Mouse (Mus musculus) left cerebral cortex, adult 18-20 months (tissue): Measurements from ENCODE around the gene Csf3. TPM values are rescaled to one million over a fixed set of nuclear protein-coding genes. Genes with fewer than 3 reads are reported as not detected.

Experiments used
- DNase-seq, 2 experiments: peaks; one replicate each; pipeline ENCODE4 v3.0.0; 2021 to 2022; ENCODE audit warnings: low spot score in 2 of 2, mixed read lengths in 1 of 2
- total RNA-seq, 2 experiments: library from RNA; stranded (reverse); gene quantifications; 2 replicates each; pipeline ENCODE4 v1.2.3; 2021

Csf3 gene
- total RNA-seq, 2 experiments from 2014 or later = not detected

GRCm38 (mm10) chr11:98747804-98748505, 46.9 kb downstream of the Csf3 start:
- DNase-seq = no peak

DNA sequence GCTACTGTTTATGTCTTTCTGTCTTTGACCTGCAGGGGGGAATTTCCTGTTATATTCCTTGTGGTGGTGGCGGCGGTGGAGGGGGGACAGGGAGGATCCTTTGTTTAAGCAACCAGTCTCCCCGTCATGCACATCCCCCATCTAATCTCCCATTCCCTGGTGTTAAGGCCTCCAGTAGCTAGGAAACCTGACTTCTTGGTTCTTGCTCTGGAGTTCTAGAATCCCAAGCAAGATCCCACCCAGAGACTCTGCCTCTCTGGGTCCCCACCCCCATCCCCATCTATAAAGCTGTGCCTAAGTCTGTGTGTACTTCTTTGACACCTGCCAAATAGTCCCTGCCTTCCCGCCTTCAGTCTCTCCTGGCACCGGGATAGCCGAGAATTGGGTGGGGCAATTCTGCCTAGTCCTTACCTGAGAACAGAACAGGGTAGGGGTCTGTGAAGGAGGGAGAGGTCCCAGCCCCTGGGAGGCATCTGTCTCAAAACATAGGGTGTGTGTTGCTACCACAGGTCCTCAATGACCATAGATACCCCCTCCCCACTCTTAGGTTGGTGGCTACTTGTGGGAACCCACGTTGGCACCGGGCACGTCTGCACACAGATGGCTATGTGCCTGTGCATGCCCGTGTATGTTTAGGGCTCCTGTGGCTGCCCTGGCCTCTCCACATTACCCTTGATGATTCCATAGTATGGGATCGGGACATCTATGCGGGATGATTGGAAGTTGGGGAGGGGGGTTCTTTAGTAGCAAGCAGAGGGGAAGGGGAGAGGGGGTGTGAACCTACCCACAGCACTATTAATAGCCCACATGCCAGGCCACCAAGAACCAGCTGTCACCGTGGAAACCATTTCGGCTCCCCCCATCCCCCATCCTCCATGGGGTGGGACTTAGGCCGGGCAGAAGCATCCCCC, 47.7 kb downstream of the Csf3 start:
- DNase-seq = no peak

- DNase-seq = no peak
Measured at GRCm38 (mm10) chr11:98749716-98750115, 48.7 kb downstream of the Csf3 start.

- peak; percentile 77 to 79 for DNase-seq
Measured at GRCm38 (mm10) chr11:98750351-98751201, 49.5 kb downstream of the Csf3 start.

DNA sequence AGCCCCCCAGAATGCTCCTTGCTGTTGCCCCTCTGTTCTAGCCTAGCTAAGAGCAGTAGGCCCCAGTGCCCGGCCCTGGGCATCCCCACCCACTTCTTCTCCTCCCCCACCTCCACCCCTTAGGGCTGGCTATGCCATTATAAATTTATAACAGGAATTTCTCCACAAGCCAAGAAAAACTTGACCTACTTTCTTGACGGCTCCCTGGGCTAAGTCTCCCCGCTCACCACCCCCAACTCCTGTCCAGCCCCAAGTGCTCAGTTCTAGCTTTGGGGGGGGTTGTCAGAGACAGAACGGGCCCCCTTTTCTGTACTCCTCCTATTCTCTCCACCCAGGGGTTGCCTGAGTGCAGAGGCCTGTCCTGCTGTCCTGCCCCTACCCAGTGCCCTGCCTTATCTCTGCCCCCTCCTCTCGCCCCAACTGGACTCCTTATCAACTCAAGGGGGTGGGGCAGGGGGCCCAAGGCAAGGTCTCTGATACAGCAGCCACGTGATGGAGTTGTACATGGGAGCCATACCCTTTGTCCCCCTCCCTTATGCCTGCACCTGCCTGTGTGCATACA, 50.2 kb downstream of the Csf3 start:
- no peak for DNase-seq

GRCm38 (mm10) chr11:98752562-98753140, 51.6 kb downstream of the Csf3 start:
- no peak for DNase-seq

Other genes with a start within 250 kb of the Csf3 start
- gene Ikzf3, start 155.2 kb upstream of the Csf3 start, total RNA-seq = under 1 TPM; 0.33 TPM
- gene Zpbp2, start 150.2 kb upstream of the Csf3 start, total RNA-seq = not detected
- 10 to 100 TPM; 46.0 to 49.4 TPM for gene Ormdl3, start 113.9 kb upstream of the Csf3 start, total RNA-seq
- not detected for gene Lrrc3c, start 103.0 kb upstream of the Csf3 start, total RNA-seq
- gene Gm12355, start 75.6 kb upstream of the Csf3 start, total RNA-seq = 10 to 100 TPM; 11.7 to 12.1 TPM
- not detected for gene Gsdma3, start 74.9 kb upstream of the Csf3 start, total RNA-seq
- not detected for gene Gsdma2, start 54.5 kb upstream of the Csf3 start, total RNA-seq
- gene Gsdma, start 36.9 kb upstream of the Csf3 start, total RNA-seq = under 1 TPM in 1 of 2 experiments, not detected in 1; 0.14 TPM
- gene Psmd3, start 18.7 kb upstream of the Csf3 start, total RNA-seq = 100 to 1,000 TPM; 135 to 138 TPM
- gene Med24, start 28.2 kb downstream of the Csf3 start, total RNA-seq = 100 to 1,000 TPM; 108 to 127 TPM
- gene Thra, start 39.4 kb downstream of the Csf3 start, total RNA-seq = 100 to 1,000 TPM; 708 to 832 TPM
- 100 to 1,000 TPM in 1 of 2 experiments, 10 to 100 TPM in 1; 87.2 to 122 TPM for gene Nr1d1, start 74.1 kb downstream of the Csf3 start, total RNA-seq
- 100 to 1,000 TPM; 182 to 185 TPM for gene Msl1, start 94.3 kb downstream of the Csf3 start, total RNA-seq
- gene Casc3, start 103.6 kb downstream of the Csf3 start, total RNA-seq = 10 to 100 TPM; 53.0 to 57.3 TPM
- gene Rapgefl1, start 135.5 kb downstream of the Csf3 start, total RNA-seq = 100 to 1,000 TPM; 133 to 139 TPM
- gene Wipf2, start 162.4 kb downstream of the Csf3 start, total RNA-seq = 10 to 100 TPM; 73.3 to 75.5 TPM
- under 1 TPM; 0.33 to 0.45 TPM for gene Cdc6, start 206.5 kb downstream of the Csf3 start, total RNA-seq
- 10 to 100 TPM; 14.4 to 14.9 TPM for gene Rara, start 226.6 kb downstream of the Csf3 start, total RNA-seq